Mouse (Mus musculus): Measurements from ENCODE around the gene Phf20.

DNA sequence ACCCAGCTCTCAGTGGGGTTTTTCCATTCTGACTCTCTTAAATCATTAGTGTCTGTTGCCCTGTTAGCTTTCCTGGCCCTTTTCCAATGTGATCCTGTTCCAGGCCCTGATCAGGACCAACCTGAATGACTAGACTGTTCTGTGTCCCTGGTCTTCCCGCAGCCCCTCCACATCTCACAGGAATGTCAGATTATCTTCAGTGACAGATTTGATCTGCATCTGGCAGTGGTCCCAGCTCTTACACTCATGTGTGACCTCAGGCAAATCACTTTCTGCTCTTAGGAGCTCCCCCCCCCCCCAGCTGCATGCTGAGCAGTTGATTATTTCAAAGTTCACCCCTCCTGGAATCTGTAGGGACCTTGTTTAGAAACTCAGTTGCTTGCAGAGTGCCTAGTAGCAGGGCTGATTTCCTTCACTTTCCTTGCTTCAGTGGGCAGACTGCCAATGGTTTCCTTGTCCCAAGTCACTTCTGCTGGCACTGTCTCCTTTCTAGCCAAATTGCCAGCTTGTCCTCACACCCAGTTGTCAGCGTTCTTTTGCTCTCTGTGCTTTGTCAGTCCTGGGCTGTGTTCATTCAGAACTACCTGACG is 6.7 kb downstream of the Phf20 start:
- TF ChIP-seq POLR2A (IDR thresholded peaks at IDR 0.05; ENCODE audit: extremely low read depth, insufficient read depth, low read length) = no peak
- no peak for TF ChIP-seq CTCF (IDR thresholded peaks at IDR 0.05; ENCODE audit: extremely low read depth, insufficient read depth, low read length)
